Mouse (Mus musculus): ENCODE data around the gene Mif4gd.

Mif4gd gene

DNA sequence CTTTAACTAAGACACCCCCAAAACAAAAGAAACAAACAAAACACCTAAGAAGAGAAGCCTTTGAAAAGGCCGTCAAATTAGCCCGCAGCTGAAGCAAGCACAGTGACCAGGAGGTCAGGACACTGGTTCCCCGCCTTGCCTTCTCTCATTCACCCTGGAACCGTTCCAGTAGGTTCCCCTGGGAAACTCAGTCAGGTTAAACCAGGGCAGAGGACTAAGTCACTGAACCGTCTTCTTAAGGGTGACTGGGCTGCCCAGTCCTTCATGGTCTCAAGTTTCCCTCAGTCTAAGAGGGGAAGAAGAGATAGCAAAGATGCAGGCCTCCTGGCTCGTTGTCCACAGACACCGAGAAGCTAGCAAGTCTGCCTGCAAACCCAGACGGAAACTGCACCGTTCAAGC lies 13.1 kb upstream of the Mif4gd start:
- no peak for TF ChIP-seq GATA4 (IDR thresholded peaks at IDR 0.05; ENCODE audit: insufficient replicate concordance, low read length)

DNA sequence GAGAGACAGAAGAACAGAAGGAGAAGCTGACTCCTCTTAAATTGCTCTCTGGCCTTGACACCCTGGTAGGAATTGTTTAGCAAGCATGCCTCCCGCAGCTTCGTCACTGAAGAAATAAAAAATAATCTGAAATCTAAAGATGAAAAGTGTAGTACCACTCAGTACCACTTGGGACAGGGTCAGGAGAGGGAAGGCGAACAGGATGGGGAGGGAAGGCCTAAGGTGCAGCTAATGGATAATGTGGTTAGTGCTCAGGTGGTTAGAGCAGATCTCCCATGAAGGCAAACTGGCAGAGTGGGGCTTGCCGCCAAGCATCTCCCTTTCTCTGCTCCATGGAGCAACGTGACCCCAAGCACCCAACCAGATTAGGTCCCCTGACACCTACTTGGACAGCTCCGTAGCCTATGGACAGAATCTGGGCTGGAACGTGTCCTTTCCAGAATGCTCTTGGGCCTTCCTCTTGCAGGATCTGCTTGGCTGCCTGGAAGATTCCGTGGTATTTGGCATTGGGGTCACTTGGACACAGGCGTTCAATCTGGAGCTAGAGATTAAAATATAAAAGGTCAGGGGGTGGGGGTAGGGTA lies 10.8 kb upstream of the Mif4gd start:
- no peak for TF ChIP-seq GATA4 (IDR thresholded peaks at IDR 0.05; ENCODE audit: insufficient replicate concordance, low read length)

DNA sequence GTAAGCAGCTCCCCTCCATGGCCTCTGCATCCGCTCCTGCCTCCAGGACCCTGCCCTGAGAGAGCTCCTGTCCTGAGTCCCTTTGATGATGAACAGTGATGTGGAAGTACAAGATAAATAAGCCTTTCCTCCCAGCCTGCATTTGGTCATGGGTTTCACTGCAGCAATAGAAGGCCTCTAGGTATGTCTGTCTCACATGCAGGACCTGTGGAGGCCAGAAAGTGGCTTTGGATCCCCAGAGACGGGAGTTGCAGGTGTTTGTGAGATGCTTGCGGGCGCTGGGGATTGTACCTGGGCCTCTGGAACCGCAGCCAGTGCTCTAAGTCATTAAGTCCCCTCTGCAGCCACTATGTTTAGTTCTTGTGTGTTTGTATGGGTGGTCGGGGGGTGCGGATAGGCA lies 7.2 kb upstream of the Mif4gd start:
- no peak for TF ChIP-seq GATA4 (IDR thresholded peaks at IDR 0.05; ENCODE audit: insufficient replicate concordance, low read length)

DNA sequence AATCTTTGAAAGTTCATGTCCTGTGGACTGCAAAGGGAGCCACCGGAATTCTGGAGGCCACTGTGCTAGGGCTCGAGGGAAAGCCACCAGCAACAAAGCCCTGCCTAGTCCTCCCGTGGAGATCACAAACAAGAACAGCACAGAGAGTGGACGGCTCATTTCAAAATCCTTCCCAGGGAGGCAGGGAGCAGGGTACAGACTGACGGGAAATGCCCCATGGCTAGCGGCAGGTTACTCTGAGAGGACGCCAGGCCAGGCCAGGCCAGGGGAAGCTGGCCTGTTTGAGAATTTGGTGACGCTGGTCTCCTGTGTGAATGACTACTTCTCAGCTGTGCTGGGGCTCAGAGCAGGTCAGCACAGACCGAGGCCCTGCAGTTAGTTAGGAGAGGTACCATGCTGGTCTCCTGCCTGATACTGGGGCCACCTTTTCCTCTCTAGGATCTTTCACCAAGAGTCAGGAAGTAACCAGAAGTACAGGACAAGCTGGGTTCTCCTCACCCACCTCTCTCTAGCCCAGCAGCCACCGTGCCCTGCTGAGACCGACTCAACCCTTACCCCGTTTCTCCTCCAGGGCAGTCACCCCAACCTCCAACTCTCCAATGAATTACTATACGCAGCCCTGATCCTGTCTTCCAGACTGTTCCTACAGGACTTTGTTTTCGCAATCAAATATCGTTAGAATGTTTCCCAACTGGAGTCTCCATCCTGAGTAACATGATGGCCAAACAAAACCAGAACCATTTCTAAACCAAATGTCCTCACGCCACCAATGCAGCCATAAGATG lies 6.2 kb upstream of the Mif4gd start:
- TF ChIP-seq GATA4 (IDR thresholded peaks at IDR 0.05; ENCODE audit: insufficient replicate concordance, low read length) = no peak

DNA sequence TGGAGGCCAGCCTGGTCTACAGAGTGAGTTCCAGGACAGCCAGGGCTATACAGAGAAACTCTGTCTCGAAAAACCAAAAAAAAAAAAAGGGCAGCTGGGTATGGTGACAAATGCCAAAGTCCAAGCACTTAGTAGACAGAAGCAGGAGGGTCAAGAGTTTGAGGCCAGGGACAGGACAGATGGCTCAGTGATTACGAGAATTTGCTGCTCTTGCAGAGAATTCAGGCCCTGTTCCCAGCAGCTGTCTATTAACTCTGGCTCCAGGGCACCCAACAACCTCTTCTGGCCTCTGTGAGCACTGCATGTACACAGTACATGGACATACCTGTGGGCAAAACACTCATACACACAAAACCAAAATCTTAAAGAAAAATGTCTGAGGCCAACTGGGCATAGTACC lies 5.2 kb upstream of the Mif4gd start:
- TF ChIP-seq GATA4 (IDR thresholded peaks at IDR 0.05; ENCODE audit: insufficient replicate concordance, low read length) = peak; percentile 40; the same call in 1 of the 2 replicates

DNA sequence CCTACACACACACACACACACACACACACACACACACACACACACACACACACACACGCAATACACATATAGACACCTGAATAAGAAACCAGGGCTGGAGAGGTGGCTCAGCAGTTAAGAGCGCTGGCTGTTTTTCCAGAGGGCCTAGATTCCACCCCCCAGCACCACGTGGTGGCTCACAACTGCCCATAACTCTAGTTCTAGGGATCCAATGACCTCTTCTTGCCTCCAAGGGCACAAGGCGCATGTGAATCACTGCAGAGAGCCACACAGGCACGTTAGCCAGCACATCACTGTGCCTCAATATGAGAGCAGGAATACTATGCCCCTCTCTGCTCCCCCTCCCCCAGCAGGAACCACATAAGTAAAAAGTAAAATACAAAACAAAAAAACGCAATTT lies 4.1 kb upstream of the Mif4gd start:
- no peak for TF ChIP-seq GATA4 (IDR thresholded peaks at IDR 0.05; ENCODE audit: insufficient replicate concordance, low read length)

DNA sequence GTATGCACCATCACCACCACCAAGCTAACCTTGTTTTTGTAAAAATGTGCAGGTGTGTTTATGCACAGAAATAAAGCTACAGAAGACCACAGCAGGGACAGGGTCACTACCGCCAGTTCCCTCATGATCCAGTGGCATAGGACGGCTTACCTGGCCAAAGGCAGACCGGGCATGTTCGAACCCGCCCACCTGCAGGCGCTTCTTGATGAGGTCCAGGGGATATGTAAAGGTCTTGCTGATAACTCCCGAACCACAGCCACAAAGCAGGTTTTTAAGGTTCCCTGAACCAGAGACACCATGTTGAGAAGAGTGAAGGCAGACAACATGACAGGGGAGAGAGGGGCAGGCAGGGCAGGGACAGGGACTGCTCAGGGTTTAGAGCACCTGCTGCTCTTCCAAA lies 3.6 kb upstream of the Mif4gd start:
- no peak for TF ChIP-seq GATA4 (IDR thresholded peaks at IDR 0.05; ENCODE audit: insufficient replicate concordance, low read length)

DNA sequence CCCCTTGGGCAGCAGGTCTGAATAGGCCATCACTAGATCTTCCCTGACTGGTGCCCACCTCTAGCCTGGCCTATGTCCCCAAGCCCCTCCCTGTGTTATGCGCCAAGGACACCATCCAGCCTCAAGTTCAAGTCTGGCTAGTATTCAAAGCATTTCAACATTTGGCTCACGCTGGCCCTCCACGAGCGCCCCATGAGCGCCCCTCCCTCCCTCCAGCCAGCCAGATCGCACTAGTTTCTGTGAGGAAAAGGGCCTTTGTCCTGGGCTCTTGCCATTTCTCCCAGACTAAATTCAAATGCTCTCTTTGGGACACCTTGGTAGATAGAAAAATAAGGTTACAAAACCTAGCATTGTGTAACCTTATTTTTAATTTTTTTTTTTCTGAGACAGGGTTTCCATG lies 3.1 kb upstream of the Mif4gd start:
- TF ChIP-seq GATA4 (IDR thresholded peaks at IDR 0.05; ENCODE audit: insufficient replicate concordance, low read length) = no peak

DNA sequence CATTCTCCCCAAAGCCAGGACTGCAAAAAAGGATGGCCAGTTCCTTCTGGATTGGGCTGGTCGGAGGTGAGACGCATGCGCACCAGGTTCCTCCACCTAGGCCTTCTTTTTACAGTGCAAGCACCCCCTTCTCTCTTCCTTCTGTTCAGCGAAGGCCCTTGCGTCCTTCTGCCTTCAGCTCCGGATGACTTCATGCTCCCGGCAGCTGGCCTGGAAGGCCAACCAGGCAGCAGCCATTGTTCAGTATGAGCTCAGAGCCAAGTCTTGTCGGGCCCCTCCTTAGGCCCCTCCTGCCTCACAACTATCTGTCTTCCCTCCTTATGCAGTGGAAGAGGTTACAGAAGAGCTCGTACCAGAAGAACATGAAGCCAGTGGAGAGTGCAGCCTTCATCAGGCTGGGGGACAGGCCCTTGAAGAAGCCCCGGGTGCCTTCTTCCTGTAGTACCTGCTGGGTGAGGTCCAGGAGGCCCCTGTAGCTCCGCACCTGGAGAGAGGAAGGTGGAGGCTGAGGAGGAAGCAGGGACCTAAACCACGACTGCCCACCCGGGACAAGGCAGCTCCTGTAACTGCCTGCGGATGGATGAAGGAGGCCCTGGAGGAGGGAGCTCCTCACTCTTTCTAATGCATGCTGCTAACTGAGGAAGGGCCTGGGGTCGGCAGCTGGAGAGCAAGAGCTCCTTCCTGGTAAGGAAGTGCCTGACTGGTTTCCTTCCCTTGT lies 2.5 kb upstream of the Mif4gd start:
- TF ChIP-seq GATA4 (IDR thresholded peaks at IDR 0.05; ENCODE audit: insufficient replicate concordance, low read length) = no peak

DNA sequence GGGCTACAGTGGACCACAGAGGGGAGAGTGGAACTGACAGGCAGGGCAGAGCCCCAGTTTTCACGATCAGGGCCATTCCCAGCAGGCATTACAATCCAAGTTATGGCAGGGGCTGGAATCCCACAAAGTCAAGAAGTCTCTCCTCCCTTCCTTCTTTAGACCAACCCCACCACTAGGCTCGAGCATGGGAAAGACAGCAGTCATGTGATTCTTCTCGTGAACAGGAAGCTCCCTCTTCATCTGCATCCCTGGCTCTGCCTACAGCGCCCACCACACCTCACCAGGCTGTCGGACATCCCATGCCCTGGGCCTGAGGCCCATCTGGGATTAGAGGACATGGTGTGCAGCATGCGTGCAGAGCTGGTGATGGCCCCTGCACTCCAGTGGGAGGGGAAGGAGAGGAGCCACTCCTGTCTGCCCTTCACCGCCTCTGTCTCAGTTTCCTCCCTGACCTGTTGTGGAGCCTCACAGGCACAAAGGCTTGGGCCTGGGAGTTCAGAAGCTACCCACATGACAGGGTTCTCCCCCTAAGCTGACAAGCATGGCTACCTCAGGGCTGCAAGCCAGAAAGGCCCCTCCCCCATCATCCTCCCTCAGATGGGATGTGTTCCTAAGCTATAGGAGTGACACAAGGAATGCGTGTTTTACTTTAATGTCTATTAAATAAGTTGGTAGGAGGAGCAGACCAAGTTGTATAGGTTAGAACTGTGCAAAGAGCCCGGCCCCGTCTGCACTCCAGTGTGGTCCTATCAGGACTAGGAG lies 1.8 kb upstream of the Mif4gd start:
- TF ChIP-seq GATA4 (IDR thresholded peaks at IDR 0.05; ENCODE audit: insufficient replicate concordance, low read length) = no peak

DNA sequence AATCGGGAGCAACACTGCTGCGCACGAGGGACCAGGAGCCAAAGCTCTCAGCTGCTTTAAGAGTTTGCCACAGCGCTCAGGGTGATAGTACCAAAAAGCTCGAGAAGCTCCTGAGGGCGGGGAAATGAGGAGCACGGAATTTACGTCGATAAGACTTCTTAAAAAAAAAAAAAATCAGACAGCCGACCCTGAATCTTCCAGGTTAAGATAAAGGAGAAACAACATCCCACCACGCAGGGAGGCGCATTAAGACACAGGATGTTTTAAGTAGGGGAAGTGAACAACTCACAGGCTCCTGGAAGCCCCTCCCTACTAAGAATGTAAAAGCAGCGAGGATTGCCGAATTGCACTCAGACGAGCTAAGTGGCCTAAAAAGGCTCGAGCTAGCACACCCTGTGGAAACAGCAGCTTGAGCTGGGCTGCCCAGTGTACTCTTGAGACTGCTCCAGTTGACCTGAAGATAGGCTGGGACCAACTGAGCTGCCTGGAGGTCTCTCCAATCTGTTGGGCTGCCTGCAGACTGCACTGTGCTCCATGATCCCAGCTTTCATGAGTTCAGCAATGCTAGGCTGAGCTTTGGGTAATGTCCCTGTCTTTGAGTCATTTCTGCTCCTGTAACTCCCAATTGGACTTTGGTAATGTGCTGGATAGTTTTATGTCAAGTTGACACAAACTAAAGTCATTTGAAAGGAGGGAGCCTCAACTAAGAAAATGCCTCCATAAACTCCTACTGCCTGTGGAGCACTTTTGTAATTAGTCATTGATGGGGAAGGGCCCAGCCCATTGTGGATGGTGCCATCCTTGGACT lies 573 bp upstream of the Mif4gd start:
- no peak for TF ChIP-seq GATA4 (IDR thresholded peaks at IDR 0.05; ENCODE audit: insufficient replicate concordance, low read length)

DNA sequence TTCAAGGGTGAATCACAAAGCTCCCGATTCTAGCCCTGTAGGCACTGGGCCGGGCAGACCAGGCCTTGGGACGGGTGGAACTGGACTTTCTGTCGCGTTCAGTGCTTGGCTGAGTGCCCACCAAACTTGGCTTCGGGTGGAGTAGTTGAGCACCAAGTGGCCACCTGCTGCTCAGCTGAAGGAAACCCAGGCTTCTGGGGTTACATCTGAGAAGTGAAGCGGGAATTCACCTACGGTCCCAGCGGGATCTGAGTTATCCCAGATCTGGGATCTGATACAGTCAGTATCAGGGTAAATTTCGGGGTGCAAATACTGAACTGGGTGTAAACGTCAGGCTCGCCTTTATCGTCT lies 735 bp downstream of the Mif4gd start:
- TF ChIP-seq GATA4 (IDR thresholded peaks at IDR 0.05; ENCODE audit: insufficient replicate concordance, low read length) = no peak

DNA sequence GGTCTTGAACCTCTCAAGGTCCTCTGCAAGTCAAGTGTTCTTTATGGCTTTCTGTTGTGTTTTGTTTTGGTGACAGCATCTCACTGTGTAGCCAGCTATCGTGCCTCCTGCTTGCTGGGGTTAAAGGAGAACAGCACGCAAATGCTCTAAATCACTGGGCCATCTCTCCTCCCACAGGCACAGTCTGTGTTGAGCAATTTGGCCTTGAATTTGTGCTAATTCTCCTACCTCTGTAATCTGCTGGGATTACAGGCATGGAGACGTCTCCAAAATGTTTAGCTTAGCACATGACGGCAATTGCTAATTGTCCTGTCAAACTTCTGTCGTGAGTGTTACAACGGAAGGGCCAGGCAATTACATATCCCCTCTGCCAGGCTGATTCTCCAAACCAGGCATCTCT lies 1.6 kb downstream of the Mif4gd start:
- TF ChIP-seq GATA4 (IDR thresholded peaks at IDR 0.05; ENCODE audit: insufficient replicate concordance, low read length) = no peak

DNA sequence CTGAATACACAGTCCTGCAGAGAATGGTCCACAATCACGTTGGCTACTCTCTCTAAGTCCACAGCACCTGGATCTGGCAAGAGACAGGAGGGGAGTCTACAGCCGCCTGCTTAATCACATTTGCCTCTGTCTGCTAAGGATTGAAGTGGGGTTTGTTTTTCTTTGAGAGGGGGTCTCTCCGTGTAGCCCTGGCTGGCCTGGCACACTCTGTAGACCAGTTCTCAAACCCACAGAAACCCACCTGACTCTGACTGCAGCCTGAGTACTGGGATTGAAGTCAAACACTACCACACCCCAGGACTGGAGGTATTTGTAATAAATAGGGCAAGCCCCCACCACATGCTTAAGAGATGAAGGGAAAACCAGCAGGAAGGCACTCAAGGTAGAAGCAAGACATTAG lies 3.2 kb downstream of the Mif4gd start:
- no peak for TF ChIP-seq GATA4 (IDR thresholded peaks at IDR 0.05; ENCODE audit: insufficient replicate concordance, low read length)
